Mouse (Mus musculus) thymus, postnatal 4 days (tissue): ENCODE measurements around the gene Taf6l.
"Not testable (repeated sequence)": the region's sequence is repeated elsewhere in the genome, so short reads cannot be mapped to it uniquely, and the experiment has no call there.

Experiments
- DNase-seq: peaks from one replicate; pipeline ENCODE4 v3.0.0; 2021

The Taf6l gene

DNA sequence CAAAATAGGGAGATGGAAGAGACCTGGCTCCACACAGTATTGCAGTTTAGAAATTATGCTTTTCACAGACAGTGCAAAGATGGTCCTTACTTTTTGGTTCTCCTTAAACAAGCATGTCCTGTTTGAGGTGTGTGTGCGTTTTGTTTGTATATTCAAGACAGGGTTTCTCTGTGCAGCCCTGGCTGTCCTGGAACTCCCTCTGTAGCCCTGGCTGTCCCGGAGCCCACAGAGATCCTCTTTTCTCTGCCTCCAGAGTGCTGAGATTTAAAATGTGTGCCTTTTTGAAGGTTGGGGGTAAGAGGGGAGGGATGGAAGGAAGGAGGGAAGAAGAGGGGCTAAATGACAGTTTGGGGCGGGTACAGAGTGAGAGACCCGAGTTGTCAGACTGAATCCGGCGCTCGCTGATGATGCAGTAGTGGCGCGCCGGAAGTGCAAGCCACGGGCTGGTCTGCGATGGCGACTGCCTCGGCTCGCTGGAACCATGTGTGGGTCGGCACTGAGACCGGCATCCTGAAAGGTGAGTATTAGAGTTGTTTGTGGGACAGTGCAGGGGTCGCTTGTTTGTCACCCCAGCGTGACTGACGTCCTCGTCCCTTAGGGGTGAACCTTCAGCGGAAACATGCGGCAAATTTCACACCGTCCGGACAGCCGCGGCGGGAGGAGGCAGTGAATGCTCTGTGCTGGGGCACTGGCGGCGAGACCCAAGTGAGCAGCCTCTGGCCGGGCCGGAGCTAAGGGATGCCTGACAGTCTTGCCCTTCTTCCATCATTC lies 50.6 kb downstream of the Taf6l start, which contains the start of gene Wdr74:
Gene Wdr74 (plus strand): TSS at position 439 of the 771 bp plus-strand sequence.
- peak; percentile 95 for DNase-seq

DNA sequence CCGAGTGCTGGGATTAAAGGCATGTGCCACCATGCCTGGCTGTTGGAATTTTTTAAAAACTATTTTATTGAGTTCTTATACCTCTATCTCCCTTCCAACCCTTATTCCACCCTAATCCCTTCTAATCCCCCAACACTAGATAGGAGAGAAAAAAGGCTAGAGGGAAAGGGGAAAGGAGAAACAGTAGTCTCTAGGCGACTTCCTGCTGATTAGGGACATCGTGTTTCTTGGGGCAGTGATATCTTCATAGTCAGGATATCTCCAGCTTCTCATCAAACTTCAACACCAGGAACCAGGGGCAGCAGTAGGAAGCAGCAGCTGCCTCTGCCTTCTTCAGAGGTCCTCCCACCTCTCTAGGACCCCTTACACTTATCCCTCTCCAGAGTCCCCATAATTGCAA lies 51.9 kb downstream of the Taf6l start:
- DNase-seq, result no peak

DNA sequence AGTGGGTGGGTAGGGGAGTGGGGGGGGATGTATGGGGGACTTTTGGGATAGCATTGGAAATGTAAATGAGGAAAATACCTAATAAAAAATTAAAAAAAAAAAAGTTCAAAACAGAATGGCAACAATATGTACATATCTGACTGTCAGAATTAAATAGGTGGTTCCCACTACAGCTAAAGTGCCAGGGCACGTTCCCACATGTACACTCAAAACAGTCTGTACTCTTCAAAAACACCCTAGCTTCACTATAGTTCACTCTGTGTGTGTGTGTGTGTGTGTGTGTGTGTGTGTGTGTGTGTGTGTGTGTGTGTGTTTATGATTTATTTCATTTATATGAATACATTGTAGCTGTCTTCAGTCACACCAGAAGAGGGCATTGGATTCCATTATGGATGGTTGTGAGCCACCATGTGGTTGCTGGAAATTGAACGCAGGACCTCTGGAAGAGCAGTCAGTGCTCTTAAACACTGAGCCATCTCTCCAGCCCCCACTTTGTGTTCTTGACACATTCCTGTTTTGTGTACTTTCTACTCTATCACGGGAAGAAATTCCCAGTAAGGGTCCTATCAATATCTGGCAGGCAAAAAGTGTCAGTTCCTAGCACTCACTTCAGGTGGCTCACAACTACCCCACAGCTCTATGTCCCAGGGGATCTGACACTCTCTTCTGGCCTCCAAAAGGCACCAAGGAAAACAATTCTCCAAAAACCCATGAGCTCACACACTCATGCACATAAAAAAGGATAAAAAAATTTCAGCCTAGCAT lies 57.7 kb downstream of the Taf6l start:
- DNase-seq, result not testable (repeated sequence)

DNA sequence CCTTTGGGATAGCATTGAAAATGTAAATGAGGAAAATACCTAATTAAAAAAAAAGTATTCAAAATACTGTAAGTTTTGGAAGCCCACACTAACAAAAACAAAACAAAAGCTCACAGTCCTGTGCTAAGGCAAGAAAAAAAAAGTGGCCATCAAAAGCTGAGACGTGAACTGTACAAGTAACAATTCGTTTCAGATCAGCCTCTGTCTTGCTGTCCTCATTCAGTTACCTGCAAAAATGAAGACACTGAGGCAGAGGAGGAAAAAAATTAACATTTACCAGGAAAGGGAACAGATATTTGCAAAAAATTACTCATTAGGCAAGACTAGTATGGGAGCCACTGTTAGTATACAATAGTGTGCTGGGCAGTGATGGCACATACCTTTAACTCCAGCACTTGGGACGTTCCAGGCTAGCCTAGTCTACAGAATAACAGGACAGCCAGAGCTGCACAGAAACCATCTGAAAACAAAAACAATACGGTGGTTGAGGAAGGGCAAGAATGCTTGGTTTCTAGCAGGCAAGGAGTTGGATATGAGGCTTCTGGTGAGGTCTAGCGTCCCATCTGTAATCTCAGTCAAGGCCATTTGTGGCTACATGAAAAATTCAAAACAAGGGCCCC lies 58.6 kb downstream of the Taf6l start:
- no peak for DNase-seq

DNA sequence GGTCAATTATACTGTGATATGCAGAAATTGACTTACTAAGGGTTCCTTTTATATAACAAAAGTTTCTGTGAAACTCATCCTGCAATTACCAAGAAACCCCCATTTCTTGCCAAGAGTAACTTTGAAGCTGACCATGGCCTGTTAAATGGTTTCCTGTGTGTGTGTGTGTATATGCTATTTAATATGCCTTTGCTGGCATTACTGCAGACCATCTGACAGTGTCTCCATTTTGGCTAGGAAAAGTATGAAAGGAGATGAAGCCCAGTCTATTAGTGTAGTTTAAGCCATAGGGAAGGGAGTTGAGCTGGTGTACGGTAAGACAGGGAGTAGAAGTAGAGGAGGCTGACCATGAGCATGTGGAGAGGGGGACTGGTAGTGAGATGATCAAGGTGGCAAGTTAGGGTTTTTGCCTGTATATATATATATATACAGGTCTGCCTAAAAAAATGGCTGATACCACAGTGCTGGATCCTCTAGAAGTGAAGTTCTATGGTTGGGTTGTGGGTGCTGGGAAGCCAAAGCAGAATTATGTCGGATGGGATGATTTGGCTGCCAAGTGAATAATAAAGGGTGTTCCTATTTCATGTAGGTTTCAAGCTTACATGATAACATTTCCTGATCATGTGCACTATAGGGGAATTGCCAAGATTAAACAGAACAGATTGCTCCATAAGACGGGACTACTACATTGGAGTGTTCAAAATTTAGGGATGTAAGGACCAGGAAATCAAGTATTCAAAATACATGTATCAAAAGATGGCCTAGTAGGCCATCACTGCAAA lies 59.4 kb downstream of the Taf6l start:
- DNase-seq, result no peak

DNA sequence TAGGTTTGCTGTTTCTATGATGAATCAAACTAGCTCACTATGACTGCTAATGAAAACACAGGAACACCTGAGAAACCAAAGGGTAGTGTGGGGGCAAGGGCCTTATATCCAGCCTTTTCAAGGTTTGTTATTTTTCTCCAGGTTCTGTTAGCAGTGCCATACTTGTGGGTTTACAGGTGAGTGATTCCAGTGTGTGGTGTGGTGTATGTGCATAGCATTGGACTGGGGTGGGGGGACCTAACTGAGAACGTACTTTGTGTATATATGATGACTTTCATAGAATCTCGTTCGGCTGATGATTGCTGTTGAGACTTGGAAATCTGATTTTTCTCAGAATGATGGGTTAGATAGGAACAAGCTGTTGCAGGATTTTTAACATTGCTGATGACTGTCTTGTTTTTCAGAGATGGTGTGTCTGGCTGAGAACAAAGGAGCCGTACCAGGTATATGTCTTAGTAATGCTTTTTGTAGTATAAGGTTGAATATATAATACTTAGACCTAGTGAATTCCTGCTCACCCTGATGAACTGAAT lies 61.1 kb downstream of the Taf6l start:
- DNase-seq, result no peak
